Mouse (Mus musculus): ENCODE data around the gene Ubox5.
"Not testable (repeated sequence)": the region's sequence is repeated elsewhere in the genome, so short reads cannot be mapped to it uniquely, and the experiment has no call there.

Gene Ubox5

GRCm38 (mm10) chr2:130632887-130633675, 3.2 kb upstream of the Ubox5 start:
- DNase-seq: no peak

GRCm38 (mm10) chr2:130632416-130632815, 2.6 kb upstream of the Ubox5 start:
- DNase-seq: no peak

- DNase-seq: no peak
These were observed 579 bp downstream of the Ubox5 start for GRCm38 (mm10) chr2:130629080-130629838.

- DNase-seq: no peak
These were observed 1.4 kb downstream of the Ubox5 start for GRCm38 (mm10) chr2:130628424-130628823.

DNA sequence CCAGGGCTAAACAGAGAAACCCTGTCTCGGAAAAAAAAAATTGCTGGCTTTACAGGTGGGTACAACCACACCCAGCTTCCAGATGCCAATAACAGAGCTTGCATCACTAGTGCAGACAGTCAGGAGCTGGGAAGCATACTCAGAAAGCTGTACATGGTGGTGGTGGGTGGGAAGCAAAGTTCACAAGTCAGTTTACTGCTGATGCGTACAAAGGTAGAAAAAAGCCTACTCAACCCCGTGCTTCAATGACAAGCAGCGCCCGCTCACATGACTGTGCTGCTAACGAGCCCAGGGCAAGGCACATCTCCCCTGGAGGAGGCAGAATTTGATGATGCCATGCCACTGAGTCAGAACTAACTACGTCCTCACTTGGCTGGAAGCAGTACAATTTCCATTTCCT, 10.9 kb downstream of the Ubox5 start:
- DNase-seq: no peak

GRCm38 (mm10) chr2:130613091-130613490, 16.7 kb downstream of the Ubox5 start:
- peak; percentile 45 for DNase-seq

DNA sequence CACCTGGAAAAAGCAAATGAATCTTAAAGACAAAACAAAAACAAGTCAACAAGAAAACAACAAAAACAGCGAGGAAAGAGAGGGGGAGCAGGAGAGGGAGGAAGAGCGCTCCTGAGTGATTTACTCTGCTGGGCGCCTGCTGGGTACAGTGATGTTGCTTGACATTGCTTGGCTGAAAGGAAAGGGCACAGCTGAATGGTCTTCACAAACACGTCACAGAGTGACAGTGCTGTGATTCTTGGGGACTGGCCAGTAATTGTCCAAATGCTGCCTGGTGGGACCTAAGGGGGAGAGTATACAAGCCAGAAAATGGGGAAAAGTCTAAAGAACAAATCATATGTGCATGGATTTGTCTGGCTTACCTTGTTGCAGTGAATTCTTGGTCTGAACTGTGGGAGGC, 27.6 kb downstream of the Ubox5 start:
- DNase-seq: peak; percentile 32

DNA sequence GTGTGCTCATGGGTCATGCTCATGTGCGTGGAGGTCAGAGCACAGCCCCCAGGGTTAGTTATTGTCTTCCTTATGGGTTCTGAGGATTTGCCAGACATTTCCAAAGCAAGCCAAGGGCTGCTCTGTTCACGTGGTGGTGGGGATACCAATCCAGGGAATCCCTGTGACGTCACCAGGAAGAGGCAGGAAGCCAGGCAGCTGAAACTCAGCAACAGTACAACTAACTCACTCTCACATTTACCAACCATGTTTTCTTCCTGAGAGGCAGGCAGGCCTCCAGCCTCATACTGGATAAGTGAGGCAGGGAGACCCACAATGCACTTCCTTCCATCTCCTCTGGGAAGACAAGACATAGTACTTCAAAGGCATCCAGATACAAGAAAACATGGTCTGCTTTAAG, 31.4 kb downstream of the Ubox5 start:
- DNase-seq: no peak

DNA sequence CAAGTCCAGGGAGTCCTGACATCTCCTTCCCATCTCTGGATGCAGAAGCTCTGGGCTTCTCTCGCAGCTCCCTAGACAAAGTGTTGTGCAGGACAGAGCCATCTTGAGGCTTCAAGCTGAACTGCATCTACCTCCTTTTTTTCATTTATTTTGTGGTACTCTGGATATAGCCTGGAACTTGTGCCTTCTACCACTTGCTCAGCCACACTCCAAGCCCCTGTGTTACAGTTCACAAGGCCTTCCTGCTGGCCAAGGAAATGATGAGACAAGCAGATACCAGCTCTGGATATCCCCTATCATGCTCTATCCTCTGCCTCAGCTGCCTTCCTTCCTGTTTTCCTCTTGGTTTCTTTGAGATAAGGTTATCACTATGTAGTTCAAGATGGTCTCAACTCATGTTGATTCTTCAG, 32.2 kb downstream of the Ubox5 start:
- peak; percentile 52 for DNase-seq

- no peak for DNase-seq
These were observed 34.2 kb downstream of the Ubox5 start for GRCm38 (mm10) chr2:130595596-130595995.

DNA sequence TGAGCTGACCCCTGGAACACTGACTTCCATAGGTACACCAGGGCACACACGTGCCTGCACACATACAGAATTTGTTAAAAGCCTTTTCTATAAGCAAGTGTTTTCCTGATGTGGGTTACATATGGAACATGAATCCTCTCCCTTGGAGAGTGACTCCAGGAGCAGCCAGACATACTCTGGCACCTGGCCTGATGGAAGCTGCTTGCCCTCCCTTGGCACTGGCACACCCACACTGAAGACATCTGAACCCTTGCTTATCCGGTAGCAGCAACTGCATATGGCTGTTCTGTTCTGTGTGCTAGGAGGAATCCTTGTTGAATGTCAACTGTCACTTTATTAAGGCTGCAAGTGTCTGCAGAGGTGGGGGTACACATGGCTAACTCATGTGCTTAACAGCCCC, 38.8 kb downstream of the Ubox5 start:
- DNase-seq: no peak

DNA sequence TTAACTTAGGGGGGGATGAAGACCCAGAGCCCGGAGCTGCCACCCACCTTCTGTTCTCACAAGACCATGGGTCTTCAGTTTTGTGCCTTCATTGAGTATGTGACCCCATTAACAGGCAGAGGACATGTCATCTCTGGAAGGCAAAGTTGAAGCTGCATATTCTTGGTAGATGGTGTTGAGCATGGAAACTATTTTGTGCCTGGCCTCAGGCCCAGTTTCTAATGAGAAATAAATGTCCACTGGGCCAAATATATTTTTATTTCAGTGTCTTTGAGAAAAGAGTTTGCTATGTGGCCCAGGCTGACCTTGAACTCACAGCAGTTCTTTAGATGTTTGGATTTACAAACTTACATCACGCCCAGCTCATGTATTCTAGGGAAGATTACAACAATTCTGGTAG, 40.1 kb downstream of the Ubox5 start:
- DNase-seq: no peak

DNA sequence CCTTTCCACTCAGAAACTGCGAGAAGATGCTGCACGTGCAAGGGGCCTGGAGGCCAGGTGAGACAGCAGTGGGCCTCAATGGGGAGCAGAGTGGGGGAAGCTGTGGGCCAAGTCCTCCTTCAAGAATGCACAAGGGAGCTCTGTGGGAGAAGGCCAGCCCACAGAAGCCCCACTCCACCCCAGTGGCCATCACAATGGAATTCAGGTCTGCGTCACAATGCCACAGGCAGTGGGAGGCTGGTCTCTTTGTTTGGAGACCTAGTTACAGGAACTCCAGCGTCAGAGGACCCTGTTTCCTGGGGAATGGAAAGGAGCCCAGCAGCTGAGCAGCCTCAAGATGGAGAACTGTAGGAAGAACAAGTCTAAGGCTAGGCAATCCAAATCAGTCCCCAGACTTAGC, 40.7 kb downstream of the Ubox5 start:
- DNase-seq: no peak

DNA sequence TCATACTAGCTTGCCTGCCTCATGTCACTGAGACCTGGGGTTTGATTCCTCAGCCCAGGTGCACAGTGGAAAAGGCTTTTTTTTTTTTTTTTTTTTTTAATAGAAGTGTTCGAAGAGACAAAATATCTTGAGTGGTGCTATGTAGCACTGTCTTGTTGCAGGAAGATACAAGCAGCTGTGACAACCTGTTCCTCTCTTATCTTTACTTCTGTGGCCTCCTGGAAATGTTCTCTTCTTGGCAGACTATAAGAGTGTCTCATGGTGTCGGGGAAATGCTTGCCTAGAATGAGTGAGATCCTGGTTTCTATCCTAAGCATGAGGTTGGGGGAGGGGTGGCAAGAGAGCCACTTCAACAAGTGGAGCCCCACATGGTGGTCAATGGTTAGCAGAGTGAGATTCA, 41.5 kb downstream of the Ubox5 start:
- no peak for DNase-seq

DNA sequence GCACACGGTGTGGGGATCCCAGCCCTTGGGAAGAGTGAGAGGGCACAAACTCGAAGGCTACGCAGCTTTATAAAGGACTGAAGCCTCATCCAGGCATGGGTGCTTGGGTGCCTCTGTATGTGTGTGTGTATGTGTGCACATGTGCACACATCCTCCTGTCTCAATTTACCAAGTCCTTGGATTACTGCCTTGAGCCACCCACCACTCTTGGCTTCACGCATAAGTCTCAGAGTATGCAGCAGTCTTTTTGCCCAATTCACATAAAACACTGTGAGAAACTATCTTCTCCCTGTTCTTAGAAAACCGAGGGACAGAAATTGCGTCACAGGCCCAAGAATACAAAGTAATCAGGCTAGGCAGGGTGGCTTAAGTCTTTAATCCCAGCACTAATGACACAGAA, 43.8 kb downstream of the Ubox5 start:
- DNase-seq: no peak

GRCm38 (mm10) chr2:130583902-130584560, 45.8 kb downstream of the Ubox5 start:
- peak; percentile 56 for DNase-seq

DNA sequence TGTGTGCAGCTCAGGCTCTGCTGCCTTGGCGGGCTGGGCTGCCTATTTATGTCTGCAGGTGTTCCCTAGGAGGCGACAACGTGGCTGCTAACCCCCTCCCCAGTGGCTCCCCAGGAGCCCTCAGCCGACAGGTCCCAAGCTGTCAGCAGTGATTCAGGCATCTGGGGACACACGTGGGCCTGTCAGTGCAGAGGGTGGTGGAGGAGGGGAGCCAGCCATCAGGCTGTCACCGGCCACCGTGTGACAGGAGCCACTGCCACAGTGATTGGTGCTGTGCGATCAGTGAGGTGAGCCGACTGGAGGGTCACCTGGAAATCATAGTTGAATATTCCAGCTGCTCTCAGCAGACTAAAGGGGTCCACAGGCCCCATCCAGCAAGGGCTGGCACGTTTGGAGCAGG, 47.3 kb downstream of the Ubox5 start, which contains the start of gene Avp:
Avp (minus strand) TSS at position 3 of the 400 bp plus-strand sequence.
- no peak for DNase-seq

- no peak for DNase-seq
These were observed 48.6 kb downstream of the Ubox5 start for GRCm38 (mm10) chr2:130581201-130581600.

DNA sequence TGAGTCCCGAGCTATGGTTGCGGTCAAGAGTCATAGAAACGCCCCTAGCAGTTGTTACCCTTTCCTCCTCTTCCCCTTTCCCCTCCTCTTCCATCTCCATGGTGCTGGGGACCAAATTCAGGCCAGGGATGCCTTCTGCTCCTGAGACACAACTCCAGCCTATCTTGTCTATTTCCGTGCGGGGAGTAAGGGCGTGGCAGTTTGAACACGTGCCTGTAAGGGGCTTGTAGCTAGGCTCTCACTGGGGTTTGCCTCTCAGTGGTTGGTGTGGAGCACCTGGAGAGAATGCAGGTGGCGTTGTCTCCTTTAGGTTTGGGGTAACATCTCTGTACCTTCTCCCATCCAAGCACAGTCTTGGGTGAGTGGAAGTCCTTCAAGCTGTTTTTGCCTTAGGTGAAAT, 50.0 kb downstream of the Ubox5 start:
- no peak for DNase-seq

DNA sequence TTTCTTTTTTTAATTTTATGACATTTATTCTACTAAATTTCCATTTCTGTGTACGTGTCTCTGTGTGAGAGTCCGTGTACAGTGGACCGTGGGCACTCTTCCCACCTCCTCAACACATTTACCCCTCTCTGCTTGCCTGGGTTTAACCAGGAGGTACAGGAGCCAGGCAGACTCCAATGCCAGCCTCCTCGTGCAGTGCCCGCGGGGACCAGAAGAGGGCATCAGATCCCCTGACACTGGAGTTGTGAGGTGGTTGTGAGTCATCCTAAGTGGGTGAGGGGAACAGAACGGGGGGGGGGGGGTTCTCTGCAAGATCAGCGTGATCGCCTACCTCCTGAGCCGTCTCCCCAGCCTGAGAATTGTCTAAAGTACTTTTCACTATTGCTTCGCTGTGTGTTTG, 51.7 kb downstream of the Ubox5 start:
- DNase-seq: peak; percentile 79

GRCm38 (mm10) chr2:130577632-130578031, 52.2 kb downstream of the Ubox5 start:
- peak; percentile 79 for DNase-seq

DNA sequence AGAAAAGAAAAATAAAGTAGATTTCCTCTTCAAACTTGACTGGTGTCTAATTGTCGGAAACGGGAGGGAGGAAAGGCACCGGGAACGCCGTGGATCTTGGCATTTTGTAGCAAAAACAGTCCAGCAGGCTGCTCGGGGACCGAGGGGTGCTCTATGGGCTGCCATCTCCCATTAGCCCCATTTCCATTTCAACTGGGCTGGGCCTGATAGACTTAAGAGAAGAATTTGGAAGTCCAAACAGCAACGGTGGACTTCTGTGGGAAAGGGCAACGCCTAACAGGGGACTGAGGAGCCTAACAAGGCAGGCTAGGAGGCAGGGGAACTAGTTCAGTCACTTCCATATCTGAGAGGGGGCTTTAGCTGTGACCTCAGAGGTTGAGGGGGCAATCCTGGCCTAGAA, 52.8 kb downstream of the Ubox5 start:
- no peak for DNase-seq

DNA sequence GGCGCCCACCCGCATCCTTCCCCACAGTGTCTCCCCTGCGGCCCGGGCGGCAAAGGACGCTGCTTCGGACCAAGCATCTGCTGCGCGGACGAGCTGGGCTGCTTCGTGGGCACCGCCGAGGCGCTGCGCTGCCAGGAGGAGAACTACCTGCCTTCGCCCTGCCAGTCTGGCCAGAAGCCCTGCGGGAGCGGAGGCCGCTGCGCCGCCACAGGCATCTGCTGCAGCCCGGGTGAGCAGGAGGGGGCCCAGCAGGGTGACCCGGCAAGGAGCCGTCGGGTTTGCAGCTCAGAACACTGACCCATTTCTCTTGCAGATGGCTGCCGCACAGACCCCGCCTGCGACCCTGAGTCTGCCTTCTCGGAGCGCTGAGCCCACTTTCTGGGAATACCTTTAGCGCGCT, 53.3 kb downstream of the Ubox5 start:
- DNase-seq: not testable (repeated sequence)

DNA sequence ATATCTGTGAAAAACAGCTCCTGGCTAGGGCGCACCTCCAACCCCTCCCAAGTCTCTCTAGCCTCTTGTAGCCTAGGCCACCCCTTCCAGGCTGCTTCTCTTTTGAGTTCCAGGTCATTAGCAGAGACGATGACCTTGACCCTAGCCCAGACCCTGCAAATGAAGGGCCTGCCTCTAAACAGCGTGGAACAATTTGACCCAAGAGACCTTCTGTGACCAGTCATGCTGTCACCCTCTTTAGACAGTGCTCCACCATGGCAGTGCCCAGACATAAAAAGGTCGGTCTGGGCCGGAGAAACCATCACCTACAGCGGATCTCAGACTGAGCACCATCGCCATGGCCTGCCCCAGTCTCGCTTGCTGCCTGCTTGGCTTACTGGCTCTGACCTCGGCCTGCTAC, 54.0 kb downstream of the Ubox5 start, which contains the start of gene Oxt:
Oxt (plus strand) TSS at position 301 of the 400 bp plus-strand sequence.
- no peak for DNase-seq
